9 mouse cellular contexts compared by ENCODE assay signal in genomic region chr8:121922101-121922500, GRCm38 (mm10). TPM values are rescaled to one million over a fixed set of nuclear protein-coding genes. Genes with fewer than 3 reads are reported as not detected.
A peak's percentile ranks its signal among the peaks of the same experiment; 100 is the strongest.
DNase-seq lines count a peak whose midpoint lies in the region; ATAC-seq and TF ChIP-seq lines count a peak whose summit lies in the region.
"Had no signal": no experiment of that assay in that cellular context is flagged by ENCODE, and none has a peak within 500 bp of the region (broad histone marks: within the 10 kb centered on the region; RNA-seq: fewer than 3 reads in every experiment).

No protein-coding gene starts in this region.

- peak overlapping the region; percentile 23; the same call in 1 of the 2 replicates for H3K9ac ChIP-seq in intestine, embryonic 16.5 days (ENCODE audit: low read depth, low read length)

- H3K9me3 ChIP-seq in intestine, embryonic 16.5 days (ENCODE audit: control insufficient read depth, low read length), result no peaks in the 10 kb centered on the region

- no peaks in the 10 kb centered on the region for H3K27me3 ChIP-seq in kidney, adult 2 months (replicated peaks; ENCODE audit: control insufficient read depth, insufficient read depth, low read length)
- H3K27me3 ChIP-seq in intestine, embryonic 16.5 days (replicated peaks; ENCODE audit: control insufficient read depth, insufficient read depth, low read length), result no peaks in the 10 kb centered on the region
- H3K27me3 ChIP-seq: CH12.LX had no signal

- ATAC-seq in intestine, embryonic 16.5 days, result peak; percentile 57
- no peak for ATAC-seq in inflammation-experienced regulatory T-cells, adult 6 months

- H3K4me1 ChIP-seq in kidney, adult 2 months (ENCODE audit: control insufficient read depth, insufficient read depth, low read length), result no peaks in the 10 kb centered on the region
- H3K4me1 ChIP-seq in intestine, embryonic 16.5 days (ENCODE audit: control insufficient read depth, insufficient read depth, low read length), result peaks cover 2% of the 10 kb centered on the region; the same call in 1 of the 2 replicates

- no peak overlapping the region for H3K27ac ChIP-seq in kidney, adult 2 months (ENCODE audit: insufficient read depth, low read depth, low read length)
- H3K27ac ChIP-seq in intestine, embryonic 16.5 days (ENCODE audit: low read length), result peak overlapping the region; percentile 76

- H3K4me3 ChIP-seq in kidney, adult 2 months (ENCODE audit: insufficient read depth, low read depth, low read length), result no peak overlapping the region
- no peak overlapping the region for H3K4me3 ChIP-seq in intestine, embryonic 16.5 days (ENCODE audit: low read length)

- no peaks in the 10 kb centered on the region for H3K36me3 ChIP-seq in kidney, adult 2 months (ENCODE audit: control insufficient read depth, insufficient read depth, low read length)
- no peaks in the 10 kb centered on the region for H3K36me3 ChIP-seq in intestine, embryonic 16.5 days (ENCODE audit: control insufficient read depth, insufficient read depth, low read length)

- no peak for TF ChIP-seq POLR2A in kidney, adult 2 months (IDR thresholded peaks at IDR 0.05; ENCODE audit: low read depth, low read length)

- no peak overlapping the region for H3K4me2 ChIP-seq in intestine, embryonic 16.5 days (ENCODE audit: low read depth, low read length)

- DNase-seq in kidney, adult 2 months, result peak; percentile 51
- DNase-seq in kidney, adult 18-20 months, result no peak
- peak; percentile 48 for DNase-seq in heart, adult 8-10 months (ENCODE audit: low spot score)
- peak; percentile 80 for DNase-seq in ovary, adult 18-20 months (ENCODE audit: low spot score)
- no peak for DNase-seq in left cerebral cortex, adult 18-20 months (ENCODE audit: low spot score in 2 of 2)
- no peak for DNase-seq in right cerebral cortex, postnatal 25 days

- 46% methylated on average over 8 of the region's 8 CpGs for WGBS in kidney, adult 2 months
- 33% methylated on average over 8 of the region's 8 CpGs for WGBS in intestine, embryonic 16.5 days

- TF ChIP-seq CTCF in kidney, adult 2 months (conservative IDR thresholded peaks at IDR 0.05; ENCODE audit: insufficient read depth, insufficient read length, low read depth, low read length), result no peak

RNA-seq across cellular contexts. Expression of gene Slc7a5, which starts 14.6 kb away (rescaled TPM):
- polyA plus RNA-seq in kidney, adult 2 months (2012; rRNA removed), result 4.3 and 4.6 TPM in 2 replicates
- total RNA-seq in heart, adult 8-10 months (2022), result 1 to 10 TPM; 3.8 to 4.8 (median 4.2) TPM
- 11.6 and 12.5 TPM in 2 replicates for polyA plus RNA-seq in intestine, embryonic 16.5 days (2015; fragmentation: Nextera tagmentation; extraction: Ambion mirVana)
- total RNA-seq in left cerebral cortex, adult 18-20 months (2021), result 10 to 100 TPM; 53.0 to 54.4 TPM
- polyA plus RNA-seq in inflammation-experienced regulatory T-cells, adult 6 months (2017; shearing (Covaris generic)), result 1 to 10 TPM; 2.5 to 4.4 (median 2.6) TPM

RNA-seq across cellular contexts. Expression of gene Car5a, which starts 22.6 kb away (rescaled TPM):
- polyA plus RNA-seq in kidney, adult 2 months (2012; rRNA removed), result 13.4 and 17.9 TPM in 2 replicates
- under 1 TPM in 1 of 4 experiments, not detected in 3; 0.23 TPM for total RNA-seq in heart, adult 8-10 months (2022)
- 0.31 and 0.70 TPM in 2 replicates for polyA plus RNA-seq in intestine, embryonic 16.5 days (2015; fragmentation: Nextera tagmentation; extraction: Ambion mirVana)
- total RNA-seq in left cerebral cortex, adult 18-20 months (2021), result under 1 TPM; 0.33 to 0.35 TPM
- not detected for polyA plus RNA-seq in inflammation-experienced regulatory T-cells, adult 6 months (2017; shearing (Covaris generic))

RNA-seq across cellular contexts. Expression of gene Banp, which starts 27.4 kb away (rescaled TPM):
- 35.7 and 44.9 TPM in 2 replicates for polyA plus RNA-seq in kidney, adult 2 months (2012; rRNA removed)
- 10 to 100 TPM in 3 of 4 experiments, 1 to 10 TPM in 1; 7.6 to 24.8 (median 17.2) TPM for total RNA-seq in heart, adult 8-10 months (2022)
- polyA plus RNA-seq in intestine, embryonic 16.5 days (2015; fragmentation: Nextera tagmentation; extraction: Ambion mirVana), result 36.3 and 36.6 TPM in 2 replicates
- total RNA-seq in left cerebral cortex, adult 18-20 months (2021), result 10 to 100 TPM; 44.5 to 52.3 TPM
- 10 to 100 TPM; 35.0 to 37.5 (median 36.2) TPM for polyA plus RNA-seq in inflammation-experienced regulatory T-cells, adult 6 months (2017; shearing (Covaris generic))

Comparison
In these comparisons a context has a peak if more than half of its experiments do, and no peak if none do; other contexts are left out.
1. DNase-seq: peak in kidney, adult 2 months (single experiment), heart, adult 8-10 months (single experiment) and ovary, adult 18-20 months (single experiment); none in kidney, adult 18-20 months (single experiment), left cerebral cortex, adult 18-20 months (0 of 2) and right cerebral cortex, postnatal 25 days (single experiment).